Mouse (Mus musculus): ENCODE measurements around the gene Pdss2.

- TF ChIP-seq CTCF (IDR thresholded peaks at IDR 0.05; ENCODE audit: low read depth, low read length), result no peak
- no peak for TF ChIP-seq POLR2A (IDR thresholded peaks at IDR 0.05; ENCODE audit: extremely low read depth, insufficient read depth, low read length)
Observed at GRCm38 (mm10) chr10:43482021-43482420, 260.7 kb downstream of the Pdss2 start.

Measured in liver, adult 2 months (tissue).